Mouse (Mus musculus): ENCODE measurements around the gene Scn8a.

- TF ChIP-seq CTCF (IDR thresholded peaks at IDR 0.05) (no peak), EP300 (IDR thresholded peaks at IDR 0.05; ENCODE audit: insufficient read depth, low read depth, low read length) (no peak), POLR2A (IDR thresholded peaks at IDR 0.05; ENCODE audit: insufficient read depth, low read depth, low read length) (no peak)
Measured at GRCm38 (mm10) chr15:101094979-101095378, 225.3 kb downstream of the Scn8a start.

All from heart, adult 2 months (tissue).